ENCODE assay signal across 31 mouse cellular contexts in the genomic region with DNA sequence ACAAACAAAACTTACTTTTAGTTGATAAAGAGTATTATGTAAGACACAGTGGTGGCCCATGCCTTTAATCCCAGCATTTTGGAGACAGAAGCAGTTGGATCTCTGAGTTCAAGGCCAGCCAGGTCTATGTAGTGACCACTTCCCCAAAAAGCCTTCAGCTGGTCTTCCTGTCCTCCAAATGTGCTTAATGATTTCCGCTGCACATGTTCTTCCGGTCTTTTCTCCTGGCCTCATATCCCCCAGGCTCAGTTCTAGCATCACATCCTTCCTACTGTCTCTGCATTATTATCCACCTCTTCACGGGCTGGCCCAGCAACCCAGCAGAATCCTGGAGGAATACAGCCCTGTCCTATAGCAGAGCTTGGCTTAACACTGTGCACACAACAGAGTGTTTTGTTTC. TPM values are rescaled to one million over a fixed set of nuclear protein-coding genes. Genes with fewer than 3 reads are reported as not detected.
DNase-seq lines count a peak whose midpoint lies in the region; ATAC-seq and TF ChIP-seq lines count a peak whose summit lies in the region.
"Had no signal": no experiment of that assay in that cellular context is flagged by ENCODE, and none has a peak within 500 bp of the region (broad histone marks: within the 10 kb centered on the region; RNA-seq: fewer than 3 reads in every experiment).

No protein-coding gene starts in this region.

- peak overlapping the region; percentile 61; the same call in 1 of the 2 replicates for H3K27ac ChIP-seq in gastrocnemius, adult 2 months
- H3K27ac ChIP-seq: embryonic facial prominence, embryonic 12.5 days; heart, embryonic 10.5 days; heart, embryonic 13.5 days; hindbrain, embryonic 10.5 days; hindbrain, embryonic 13.5 days; hindbrain, postnatal 0 days had no signal

- no peak overlapping the region for H3K4me3 ChIP-seq in gastrocnemius, adult 2 months
- H3K4me3 ChIP-seq: embryonic facial prominence, embryonic 12.5 days; embryonic facial prominence, embryonic 15.5 days; heart, embryonic 10.5 days; heart, embryonic 13.5 days; hindbrain, embryonic 10.5 days; hindbrain, embryonic 13.5 days had no signal

- no peak for DNase-seq in gastrocnemius, adult 2 months
- no peak for DNase-seq in gastrocnemius, postnatal 14 days
- DNase-seq in 416B (ENCODE audit: low read depth): peak; percentile 88
- DNase-seq in kidney, postnatal 14 days: no peak
- no peak for DNase-seq in lung, postnatal 25 days (ENCODE audit: low spot score)
- DNase-seq: adrenal gland, adult 2 months; adrenal gland, postnatal 14 days; B cell, adult 2 months; cerebellum, adult 11-12 months; cerebellum, adult 8-10 months; cerebellum, postnatal 10 days; cerebellum, postnatal 36 days; forebrain, postnatal 0 days; gastrocnemius, postnatal 36 days had no signal

- no peak for TF ChIP-seq CTCF in gastrocnemius, adult 2 months (IDR thresholded peaks at IDR 0.05)

- ATAC-seq in granulocyte monocyte progenitor cell, adult 5-6 weeks (replicated peaks; ENCODE audit: poor library complexity, severe bottlenecking): peak; percentile 85
- ATAC-seq in megakaryocyte progenitor cell, adult 5-6 weeks (replicated peaks; ENCODE audit: poor library complexity): peak; percentile 77
- ATAC-seq: forebrain, embryonic 14.5 days; forebrain, postnatal 0 days; hindbrain, postnatal 0 days; intestine, postnatal 0 days had no signal

- intact Hi-C loops in gastrocnemius, adult 2 months (cut with DNase I): no loop called here
- intact Hi-C loops in gastrocnemius, postnatal 14 days (cut with DNase I; ENCODE audit: low total_unique reads): loop anchor here (10.0 kb wide), 2 partner anchors 75 to 245 kb away; a partner anchor contains a TSS

RNA-seq across cellular contexts. Expression of a gene that starts 27.1 kb away (rescaled TPM):
- total RNA-seq in gastrocnemius, adult 2 months (2021): 10 to 100 TPM; 35.7 to 37.1 TPM
- 10 to 100 TPM; 23.8 to 25.1 TPM for total RNA-seq in gastrocnemius, postnatal 14 days (2021)
- 15.6 and 24.0 TPM in 2 replicates for total RNA-seq in granulocyte monocyte progenitor cell, adult 5-6 weeks (2014; fragmentation: Nextera tagmentation)
- 21.8 and 29.7 TPM in 2 replicates for total RNA-seq in granulocyte monocyte progenitor cell, adult 5-6 weeks (2017)
- total RNA-seq in megakaryocyte progenitor cell, adult 5-6 weeks (2015): 21.9 and 22.5 TPM in 2 replicates
- 23.2 and 36.4 TPM in 2 replicates for total RNA-seq in megakaryocyte progenitor cell, adult 5-6 weeks (2017)

RNA-seq across cellular contexts. Expression of a gene that starts 33.3 kb away (rescaled TPM):
- not detected for total RNA-seq in gastrocnemius, adult 2 months (2021)
- total RNA-seq in gastrocnemius, postnatal 14 days (2021): not detected
- not detected in 2 replicates for total RNA-seq in granulocyte monocyte progenitor cell, adult 5-6 weeks (2014; fragmentation: Nextera tagmentation)
- not detected in 2 replicates for total RNA-seq in granulocyte monocyte progenitor cell, adult 5-6 weeks (2017)
- not detected in 2 replicates for total RNA-seq in megakaryocyte progenitor cell, adult 5-6 weeks (2015)
- total RNA-seq in megakaryocyte progenitor cell, adult 5-6 weeks (2017): not detected in 2 replicates
- total RNA-seq: adrenal gland, adult 2 months; adrenal gland, postnatal 14 days; adrenal gland, postnatal 4 days; CH12.LX; forebrain, postnatal 0 days; G1E; gastrocnemius, adult 8-10 months; gastrocnemius, postnatal 36 days; heart, adult 18-20 months; heart, postnatal 25 days; hindbrain, postnatal 0 days had no signal

RNA-seq across cellular contexts. Expression of a gene that starts 49.1 kb away (rescaled TPM):
- 1 to 10 TPM in 1 of 2 experiments, under 1 TPM in 1; 0.92 to 2.2 TPM for total RNA-seq in gastrocnemius, adult 2 months (2021)
- 1 to 10 TPM in 1 of 2 experiments, under 1 TPM in 1; 0.98 to 1.4 TPM for total RNA-seq in gastrocnemius, postnatal 14 days (2021)
- 3.0 and 3.2 TPM in 2 replicates for total RNA-seq in granulocyte monocyte progenitor cell, adult 5-6 weeks (2014; fragmentation: Nextera tagmentation)
- 8.9 and 15.4 TPM in 2 replicates for total RNA-seq in granulocyte monocyte progenitor cell, adult 5-6 weeks (2017)
- 3.5 TPM in 2 replicates for total RNA-seq in megakaryocyte progenitor cell, adult 5-6 weeks (2015)
- 4.2 and 5.2 TPM in 2 replicates for total RNA-seq in megakaryocyte progenitor cell, adult 5-6 weeks (2017)
